Mouse (Mus musculus) MEL (cell line): ENCODE data around the gene Wnt10a. TPM values are rescaled to one million over a fixed set of nuclear protein-coding genes. Genes with fewer than 3 reads are reported as not detected.

Experiments
- DNase-seq: peaks from one replicate; pipeline ENCODE4 v3.0.0; 2011; ENCODE audit warnings: low read depth, low spot score
- H3K27ac ChIP-seq: 2 replicates; pipeline ENCODE4 v1.5.1; 2012; ENCODE audit warnings: low read depth, mild to moderate bottlenecking, control low read depth, low read length, moderate library complexity; ENCODE audit not compliant: control insufficient read depth
- H3K27me3 ChIP-seq, 2 experiments: fragments of 150-350 bp in 1 of 2; sonication (generic) in 1 of 2; 2 replicates each; pipeline ENCODE4 v1.6.1; 2012; ENCODE audit warnings: low read length in 2 of 2, mild to moderate bottlenecking in 2 of 2, improper control_type of control experiment in 1 of 2, moderate library complexity in 1 of 2; ENCODE audit not compliant: insufficient read depth in 2 of 2, control insufficient read depth in 1 of 2
- H3K36me3 ChIP-seq, 2 experiments: 2 replicates each; pipeline ENCODE4 v1.6.1; 2012 to 2014; ENCODE audit warnings: low read length in 2 of 2, improper control_type of control experiment in 1 of 2, inconsistent platforms in 1 of 2, mild to moderate bottlenecking in 1 of 2; ENCODE audit not compliant: insufficient read depth in 2 of 2, control insufficient read depth in 1 of 2
- H3K4me1 ChIP-seq, 2 experiments: fragments of 150-350 bp in 1 of 2; sonication (generic) in 1 of 2; 2 replicates each; pipeline ENCODE4 v1.6.1; 2012; ENCODE audit warnings: low read length in 2 of 2, improper control_type of control experiment in 1 of 2, mild to moderate bottlenecking in 1 of 2; ENCODE audit not compliant: insufficient read depth in 2 of 2, control insufficient read depth in 1 of 2
- H3K4me3 ChIP-seq, 2 experiments: fragments of 150-350 bp in 1 of 2; sonication (generic) in 1 of 2; 2 replicates each; pipeline ENCODE4 v1.5.1; 2012; ENCODE audit warnings: low read depth in 2 of 2, low read length in 2 of 2, mild to moderate bottlenecking in 2 of 2, moderate library complexity in 2 of 2, control low read depth in 1 of 2, improper control_type of control experiment in 1 of 2; ENCODE audit not compliant: control insufficient read depth in 1 of 2, insufficient read depth in 1 of 2
- H3K79me2 ChIP-seq: 2 replicates; pipeline ENCODE4 v1.6.1; 2012; ENCODE audit warnings: mild to moderate bottlenecking, low read length, moderate library complexity; ENCODE audit not compliant: control insufficient read depth, poor library complexity, insufficient read depth
- H3K9ac ChIP-seq: 2 replicates; pipeline ENCODE4 v1.6.1; 2012; ENCODE audit warnings: low read depth, mild to moderate bottlenecking, control low read depth, low read length, moderate library complexity; ENCODE audit not compliant: control insufficient read depth, poor library complexity, severe bottlenecking
- H3K9me3 ChIP-seq: fragments of 150-350 bp; sonication (generic); replicated peaks from 2 replicates; pipeline ENCODE4 v1.6.1; 2012; ENCODE audit warnings: mild to moderate bottlenecking, low read length, improper control_type of control experiment, moderate library complexity; ENCODE audit not compliant: insufficient read depth
- CHD1 ChIP-seq: IDR thresholded peaks from 2 replicates; pipeline ENCODE4 v1.6.1; 2012; ENCODE audit warnings: low read depth, mild to moderate bottlenecking, inconsistent platforms, low read length, improper control_type of control experiment
- GABPA ChIP-seq: IDR thresholded peaks from 2 replicates; pipeline ENCODE4 v1.6.1; 2012; ENCODE audit warnings: low read depth, mild to moderate bottlenecking, inconsistent platforms, low read length, improper control_type of control experiment, moderate library complexity
- HCFC1 ChIP-seq: IDR thresholded peaks from 2 replicates; pipeline ENCODE4 v1.6.1; 2012; ENCODE audit warnings: low read depth, mild to moderate bottlenecking, inconsistent platforms, low read length, improper control_type of control experiment, moderate library complexity
- JUND ChIP-seq: IDR thresholded peaks from 2 replicates; pipeline ENCODE4 v1.6.1; 2011; ENCODE audit warnings: low read depth, mild to moderate bottlenecking, improper control_type of control experiment, low read length
- MAFK ChIP-seq: IDR thresholded peaks from 2 replicates; pipeline ENCODE4 v1.6.1; 2011; ENCODE audit warnings: low read depth, mild to moderate bottlenecking, low read length, improper control_type of control experiment, borderline replicate concordance
- RAD21 ChIP-seq: IDR thresholded peaks from 2 replicates; pipeline ENCODE4 v1.6.1; 2011; ENCODE audit warnings: mild to moderate bottlenecking, low read depth, low read length, improper control_type of control experiment
- SMC3 ChIP-seq: IDR thresholded peaks from 2 replicates; pipeline ENCODE4 v1.6.1; 2011; ENCODE audit warnings: low read depth, low read length, improper control_type of control experiment
- UBTF ChIP-seq: IDR thresholded peaks from 2 replicates; pipeline ENCODE4 v1.6.1; 2012; ENCODE audit warnings: low read depth, mild to moderate bottlenecking, inconsistent platforms, low read length, improper control_type of control experiment, moderate library complexity, borderline replicate concordance; ENCODE audit not compliant: insufficient read depth
- USF2 ChIP-seq, 2 experiments: IDR thresholded peaks; 2 replicates each; pipeline ENCODE4 v1.6.1; 2011 to 2012; ENCODE audit warnings: improper control_type of control experiment in 2 of 2, low read length in 2 of 2, borderline replicate concordance in 1 of 2, inconsistent platforms in 1 of 2, low read depth in 1 of 2, mild to moderate bottlenecking in 1 of 2; ENCODE audit not compliant: insufficient read depth in 1 of 2
- ZNF384 ChIP-seq: IDR thresholded peaks from 2 replicates; pipeline ENCODE4 v1.6.1; 2012; ENCODE audit warnings: low read depth, mild to moderate bottlenecking, inconsistent platforms, low read length, improper control_type of control experiment
- polyA plus RNA-seq, 2 experiments: library from polyadenylated mRNA; stranded (reverse) in 1 of 2; unstranded in 1 of 2; fragments of >175 nt in 1 of 2; fragments of >200 nt in 1 of 2; gene quantifications; 2 replicates each; pipeline versions ENCODE4 v1.2.1 to v1.2.4; 2012; ENCODE audit warnings: low replicate concordance in 2 of 2, low read depth in 1 of 2; ENCODE audit not compliant: insufficient read length in 2 of 2, insufficient read depth in 1 of 2, missing spikeins in 1 of 2
- total RNA-seq: library from RNA; depleted of rRNA; stranded (reverse); fragments of 300-350 nt; gene quantifications from 2 replicates; pipeline ENCODE4 v1.2.3, GENCODE M21; 2012; rRNA removed

Gene Wnt10a
- total and polyA plus RNA-seq, 3 experiments = not detected

- TF ChIP-seq JUND (no peak), SMC3 (no peak), MAFK (no peak), RAD21 (no peak), USF2 (IDR thresholded peaks at IDR 0.05; ENCODE audit: borderline replicate concordance in 1 of 2, insufficient read depth in 1 of 2, low read depth in 1 of 2, low read length in 2 of 2) (no peak), GABPA (no peak), ZNF384 (no peak), UBTF (no peak), CHD1 (no peak), HCFC1 (no peak)
- H3K4me3 ChIP-seq = no peak overlapping the region
- H3K9ac ChIP-seq = no peak overlapping the region
- no peaks in the 10 kb centered on the region for H3K79me2 ChIP-seq
- no peaks in the 10 kb centered on the region; a peak in 1 of 4 replicates for H3K27me3 ChIP-seq
- no peaks in the 10 kb centered on the region for H3K9me3 ChIP-seq
- DNase-seq = no peak
- H3K36me3 ChIP-seq = no peaks in the 10 kb centered on the region
- no peak overlapping the region for H3K27ac ChIP-seq
- no peaks in the 10 kb centered on the region for H3K4me1 ChIP-seq
Observed at GRCm38 (mm10) chr1:74851001-74851775, 59.9 kb downstream of the Wnt10a start.

Other genes with a start within 250 kb of the Wnt10a start
- 0.13 and 0.15 TPM in 2 replicates for gene Plcd4, start 248.6 kb upstream of the Wnt10a start, total RNA-seq
- under 1 TPM in 1 of 2 experiments, not detected in 1; 0.77 TPM for gene Plcd4, start 248.6 kb upstream of the Wnt10a start, polyA plus RNA-seq
- 24.0 and 27.7 TPM in 2 replicates for gene Usp37, start 247.2 kb upstream of the Wnt10a start, total RNA-seq
- 10 to 100 TPM; 17.8 to 77.6 TPM for gene Usp37, start 247.2 kb upstream of the Wnt10a start, polyA plus RNA-seq
- 9.2 and 10.6 TPM in 2 replicates for gene Zfp142, start 203.3 kb upstream of the Wnt10a start, total RNA-seq
- 10 to 100 TPM in 1 of 2 experiments, not detected in 1; 21.8 TPM for gene Zfp142, start 203.3 kb upstream of the Wnt10a start, polyA plus RNA-seq
- 24.5 and 27.7 TPM in 2 replicates for gene Bcs1l, start 203.2 kb upstream of the Wnt10a start, total RNA-seq
- gene Bcs1l, start 203.2 kb upstream of the Wnt10a start, polyA plus RNA-seq = 10 to 100 TPM in 1 of 2 experiments, not detected in 1; 35.0 TPM
- 26.2 and 32.4 TPM in 2 replicates for gene Rnf25, start 190.1 kb upstream of the Wnt10a start, total RNA-seq
- 10 to 100 TPM in 1 of 2 experiments, not detected in 1; 49.7 TPM for gene Rnf25, start 190.1 kb upstream of the Wnt10a start, polyA plus RNA-seq
- 0.23 and 0.26 TPM in 2 replicates for gene Stk36, start 190.1 kb upstream of the Wnt10a start, total RNA-seq
- under 1 TPM in 1 of 2 experiments, not detected in 1; 0.89 TPM for gene Stk36, start 190.1 kb upstream of the Wnt10a start, polyA plus RNA-seq
- 27.8 and 31.1 TPM in 2 replicates for gene Ttll4, start 129.8 kb upstream of the Wnt10a start, total RNA-seq
- 10 to 100 TPM in 1 of 2 experiments, not detected in 1; 85.9 TPM for gene Ttll4, start 129.8 kb upstream of the Wnt10a start, polyA plus RNA-seq
- not detected in 2 replicates for gene Cyp27a1, start 77.9 kb upstream of the Wnt10a start, total RNA-seq
- not detected for gene Cyp27a1, start 77.9 kb upstream of the Wnt10a start, polyA plus RNA-seq
- gene Prkag3, start 42.3 kb upstream of the Wnt10a start, total RNA-seq = not detected in 2 replicates
- gene Prkag3, start 42.3 kb upstream of the Wnt10a start, polyA plus RNA-seq = under 1 TPM in 1 of 2 experiments, not detected in 1; 0.03 TPM
- gene Wnt6, start 19.6 kb upstream of the Wnt10a start, total RNA-seq = 0.20 TPM in 1 of 2 replicates, not detected in the other
- not detected for gene Wnt6, start 19.6 kb upstream of the Wnt10a start, polyA plus RNA-seq
- not detected in 2 replicates for gene Cdk5r2, start 63.4 kb downstream of the Wnt10a start, total RNA-seq
- gene Cdk5r2, start 63.4 kb downstream of the Wnt10a start, polyA plus RNA-seq = not detected
- not detected in 2 replicates for gene Fev, start 93.9 kb downstream of the Wnt10a start, total RNA-seq
- not detected for gene Fev, start 93.9 kb downstream of the Wnt10a start, polyA plus RNA-seq
- gene Cryba2, start 101.6 kb downstream of the Wnt10a start, total RNA-seq = not detected in 2 replicates
- not detected for gene Cryba2, start 101.6 kb downstream of the Wnt10a start, polyA plus RNA-seq
- gene Cfap65, start 144.1 kb downstream of the Wnt10a start, total RNA-seq = not detected in 2 replicates
- gene Cfap65, start 144.1 kb downstream of the Wnt10a start, polyA plus RNA-seq = not detected
- gene Ihh, start 160.2 kb downstream of the Wnt10a start, total RNA-seq = 0.04 TPM in 1 of 2 replicates, not detected in the other
- gene Ihh, start 160.2 kb downstream of the Wnt10a start, polyA plus RNA-seq = under 1 TPM in 1 of 2 experiments, not detected in 1; 0.07 TPM